ENCODE assay signal across 16 mouse cellular contexts in genomic region chr5:134074368-134074767, GRCm38 (mm10). TPM values are rescaled to one million over a fixed set of nuclear protein-coding genes. Genes with fewer than 3 reads are reported as not detected.
DNase-seq lines count a peak whose midpoint lies in the region; ATAC-seq and TF ChIP-seq lines count a peak whose summit lies in the region.
"Had no signal": no experiment of that assay in that cellular context is flagged by ENCODE, and none has a peak within 500 bp of the region (broad histone marks: within the 10 kb centered on the region; RNA-seq: fewer than 3 reads in every experiment).

No protein-coding gene starts in this region.

- no peaks in the 10 kb centered on the region for H3K27me3 ChIP-seq in forebrain, embryonic 13.5 days
- no peaks in the 10 kb centered on the region for H3K27me3 ChIP-seq in forebrain, embryonic 10.5 days (ENCODE audit: poor library complexity, severe bottlenecking)
- H3K27me3 ChIP-seq in hindbrain, postnatal 0 days (ENCODE audit: insufficient read depth, low read length): no peaks in the 10 kb centered on the region
- H3K27me3 ChIP-seq in hindbrain, embryonic 14.5 days (ENCODE audit: control insufficient read depth, insufficient read depth, low read length): no peaks in the 10 kb centered on the region
- no peaks in the 10 kb centered on the region for H3K27me3 ChIP-seq in midbrain, postnatal 0 days (ENCODE audit: insufficient read depth, low read length)
- no peaks in the 10 kb centered on the region for H3K27me3 ChIP-seq in midbrain, embryonic 15.5 days (replicated peaks)
- no peaks in the 10 kb centered on the region for H3K27me3 ChIP-seq in kidney, embryonic 16.5 days (ENCODE audit: insufficient read depth, low read length)
- H3K27me3 ChIP-seq: heart, embryonic 13.5 days; liver, embryonic 13.5 days; midbrain, embryonic 12.5 days had no signal

- H3K4me1 ChIP-seq in forebrain, embryonic 13.5 days: 0 out of 2 replicates have a peak, but pooled peaks cover 8% of the 10 kb centered on the region
- H3K4me1 ChIP-seq in forebrain, embryonic 10.5 days: no peaks in the 10 kb centered on the region
- H3K4me1 ChIP-seq in hindbrain, postnatal 0 days (ENCODE audit: insufficient read depth, low read length): no peaks in the 10 kb centered on the region; the same call in 1 of the 2 replicates
- H3K4me1 ChIP-seq in hindbrain, embryonic 14.5 days (replicated peaks; ENCODE audit: control insufficient read depth, insufficient read depth, low read length): no peaks in the 10 kb centered on the region
- H3K4me1 ChIP-seq in midbrain, postnatal 0 days (ENCODE audit: insufficient read depth, low read length): no peaks in the 10 kb centered on the region; the same call in 1 of the 2 replicates
- no peaks in the 10 kb centered on the region for H3K4me1 ChIP-seq in midbrain, embryonic 15.5 days
- H3K4me1 ChIP-seq in kidney, embryonic 16.5 days (ENCODE audit: insufficient read depth, low read length): peaks cover 12% of the 10 kb centered on the region
- H3K4me1 ChIP-seq: heart, embryonic 13.5 days; liver, embryonic 13.5 days; midbrain, embryonic 12.5 days had no signal

- no peak overlapping the region for H3K4me3 ChIP-seq in forebrain, embryonic 13.5 days
- no peak overlapping the region for H3K4me3 ChIP-seq in forebrain, embryonic 10.5 days
- no peak overlapping the region for H3K4me3 ChIP-seq in hindbrain, postnatal 0 days (ENCODE audit: low read length)
- no peak overlapping the region for H3K4me3 ChIP-seq in hindbrain, embryonic 14.5 days (replicated peaks; ENCODE audit: low read length)
- no peak overlapping the region for H3K4me3 ChIP-seq in midbrain, postnatal 0 days (ENCODE audit: low read depth, low read length)
- no peak overlapping the region for H3K4me3 ChIP-seq in midbrain, embryonic 15.5 days
- H3K4me3 ChIP-seq in kidney, embryonic 16.5 days (ENCODE audit: low read length): no peak overlapping the region
- H3K4me3 ChIP-seq: heart, embryonic 13.5 days; liver, embryonic 13.5 days; midbrain, embryonic 12.5 days; myocyte had no signal

- peaks cover 18% of the 10 kb centered on the region for H3K9me3 ChIP-seq in forebrain, embryonic 13.5 days (replicated peaks)
- peaks cover 16% of the 10 kb centered on the region for H3K9me3 ChIP-seq in forebrain, embryonic 10.5 days
- no peaks in the 10 kb centered on the region for H3K9me3 ChIP-seq in hindbrain, postnatal 0 days (ENCODE audit: low read length)
- H3K9me3 ChIP-seq in hindbrain, embryonic 14.5 days (ENCODE audit: control insufficient read depth, low read length): 0 out of 2 replicates have a peak, but pooled peaks cover 7% of the 10 kb centered on the region
- H3K9me3 ChIP-seq in midbrain, postnatal 0 days (ENCODE audit: low read length): no peaks in the 10 kb centered on the region
- H3K9me3 ChIP-seq in midbrain, embryonic 15.5 days: no peaks in the 10 kb centered on the region
- peaks cover 9% of the 10 kb centered on the region for H3K9me3 ChIP-seq in kidney, embryonic 16.5 days (ENCODE audit: low read length)

- no peak overlapping the region for H3K9ac ChIP-seq in forebrain, embryonic 13.5 days
- no peak overlapping the region for H3K9ac ChIP-seq in hindbrain, postnatal 0 days (replicated peaks; ENCODE audit: low read length)
- H3K9ac ChIP-seq in hindbrain, embryonic 14.5 days: no peak overlapping the region
- H3K9ac ChIP-seq in midbrain, postnatal 0 days (replicated peaks; ENCODE audit: low read length, poor library complexity, severe bottlenecking): no peak overlapping the region
- no peak overlapping the region for H3K9ac ChIP-seq in midbrain, embryonic 15.5 days
- H3K9ac ChIP-seq in kidney, embryonic 16.5 days (replicated peaks; ENCODE audit: low read length): no peak overlapping the region
- H3K9ac ChIP-seq: heart, embryonic 13.5 days; liver, embryonic 13.5 days; midbrain, embryonic 12.5 days had no signal

- H3K4me2 ChIP-seq in forebrain, embryonic 13.5 days: no peak overlapping the region
- no peak overlapping the region for H3K4me2 ChIP-seq in hindbrain, postnatal 0 days (ENCODE audit: low read depth, low read length)
- no peak overlapping the region for H3K4me2 ChIP-seq in hindbrain, embryonic 14.5 days (replicated peaks)
- no peak overlapping the region for H3K4me2 ChIP-seq in midbrain, postnatal 0 days (ENCODE audit: low read depth, low read length, poor library complexity, severe bottlenecking)
- no peak overlapping the region for H3K4me2 ChIP-seq in midbrain, embryonic 15.5 days
- H3K4me2 ChIP-seq in kidney, embryonic 16.5 days (replicated peaks; ENCODE audit: low read depth, low read length): no peak overlapping the region
- H3K4me2 ChIP-seq: heart, embryonic 13.5 days; liver, embryonic 13.5 days; midbrain, embryonic 12.5 days had no signal

- no peak for DNase-seq in forebrain, embryonic 10.5 days (ENCODE audit: extremely low spot score, low spot score)
- DNase-seq in hindbrain, postnatal 0 days (ENCODE audit: low spot score): no peak
- DNase-seq in hindbrain, embryonic 14.5 days (ENCODE audit: low spot score): no peak
- no peak for DNase-seq in midbrain, postnatal 0 days (ENCODE audit: low spot score)
- DNase-seq in testis, postnatal 14 days (ENCODE audit: low spot score): peak; percentile 19
- DNase-seq: B cell, adult 2 months; heart, postnatal 4 days; kidney, adult 18-20 months; kidney, postnatal 36 days; liver, embryonic 13.5 days had no signal

- peak; percentile 39 for TF ChIP-seq CTCF in hindbrain, postnatal 0 days (IDR thresholded peaks at IDR 0.05; ENCODE audit: low read depth)
- peak; percentile 33; the same call in 1 of the 2 replicates for TF ChIP-seq CTCF in midbrain, postnatal 0 days (IDR thresholded peaks at IDR 0.05)

- H3K27ac ChIP-seq in forebrain, embryonic 13.5 days: peak overlapping the region; percentile 38; the same call in 1 of the 2 replicates
- no peak overlapping the region for H3K27ac ChIP-seq in forebrain, embryonic 10.5 days
- no peak overlapping the region for H3K27ac ChIP-seq in hindbrain, postnatal 0 days
- no peak overlapping the region for H3K27ac ChIP-seq in hindbrain, embryonic 14.5 days
- H3K27ac ChIP-seq in midbrain, postnatal 0 days (ENCODE audit: low read depth, low read length): no peak overlapping the region
- H3K27ac ChIP-seq in midbrain, embryonic 15.5 days: no peak overlapping the region
- H3K27ac ChIP-seq in kidney, embryonic 16.5 days (ENCODE audit: low read length): no peak overlapping the region
- H3K27ac ChIP-seq: heart, embryonic 13.5 days; liver, embryonic 13.5 days; midbrain, embryonic 12.5 days had no signal

- no peaks in the 10 kb centered on the region for H3K36me3 ChIP-seq in forebrain, embryonic 13.5 days (ENCODE audit: poor library complexity, severe bottlenecking)
- H3K36me3 ChIP-seq in forebrain, embryonic 10.5 days (replicated peaks): no peaks in the 10 kb centered on the region
- H3K36me3 ChIP-seq in hindbrain, postnatal 0 days (ENCODE audit: insufficient read depth, low read length): no peaks in the 10 kb centered on the region
- no peaks in the 10 kb centered on the region for H3K36me3 ChIP-seq in hindbrain, embryonic 14.5 days (replicated peaks; ENCODE audit: control insufficient read depth, insufficient read depth)
- no peaks in the 10 kb centered on the region for H3K36me3 ChIP-seq in midbrain, postnatal 0 days (ENCODE audit: insufficient read depth, low read length)
- no peaks in the 10 kb centered on the region for H3K36me3 ChIP-seq in midbrain, embryonic 15.5 days (replicated peaks)
- H3K36me3 ChIP-seq in kidney, embryonic 16.5 days (ENCODE audit: insufficient read depth, low read length): no peaks in the 10 kb centered on the region
- H3K36me3 ChIP-seq: heart, embryonic 13.5 days; liver, embryonic 13.5 days; midbrain, embryonic 12.5 days had no signal

- ATAC-seq in forebrain, embryonic 13.5 days: no peak
- ATAC-seq in hindbrain, postnatal 0 days: no peak
- no peak for ATAC-seq in hindbrain, embryonic 14.5 days (ENCODE audit: low FRiP score)
- no peak for ATAC-seq in midbrain, postnatal 0 days (ENCODE audit: low FRiP score)
- no peak for ATAC-seq in midbrain, embryonic 15.5 days (replicated peaks)
- ATAC-seq in kidney, embryonic 16.5 days (ENCODE audit: low FRiP score, low TSS enrichment): no peak

RNA-seq across cellular contexts. Expression of gene Castor2, which starts 25.1 kb away (rescaled TPM):
- polyA plus RNA-seq in forebrain, embryonic 13.5 days (2015; fragmentation: Nextera tagmentation; extraction: Ambion mirVana): 22.6 and 24.1 TPM in 2 replicates
- polyA plus RNA-seq in forebrain, embryonic 10.5 days (2016; fragmentation: Nextera tagmentation; extraction: Ambion mirVana): 7.9 and 8.8 TPM in 2 replicates
- total RNA-seq in hindbrain, postnatal 0 days (2014; rRNA removed): 27.4 and 27.5 TPM in 2 replicates
- 21.1 and 21.8 TPM in 2 replicates for polyA plus RNA-seq in hindbrain, postnatal 0 days (2015; fragmentation: Nextera tagmentation; extraction: Ambion mirVana)
- polyA plus RNA-seq in hindbrain, embryonic 14.5 days (2014; fragmentation: Nextera tagmentation; extraction: Ambion mirVana): 28.1 and 31.9 TPM in 2 replicates
- total RNA-seq in midbrain, postnatal 0 days (2014; rRNA removed): 32.3 and 33.6 TPM in 2 replicates
- polyA plus RNA-seq in midbrain, postnatal 0 days (2015; fragmentation: Nextera tagmentation; extraction: Ambion mirVana): 27.0 and 27.6 TPM in 2 replicates
- 31.7 and 33.1 TPM in 2 replicates for polyA plus RNA-seq in midbrain, embryonic 15.5 days (2015; fragmentation: Nextera tagmentation; extraction: Ambion mirVana)
- 14.0 and 15.2 TPM in 2 replicates for polyA plus RNA-seq in kidney, embryonic 16.5 days (2015; fragmentation: Nextera tagmentation; extraction: Ambion mirVana)
